Mouse (Mus musculus) urinary bladder, postnatal 25 days (tissue): ENCODE data around the gene Xpo6.

Source experiments
- DNase-seq: peaks from one replicate; pipeline ENCODE4 v3.0.0; 2022; ENCODE audit warnings: low spot score

Xpo6 gene

GRCm38 (mm10) chr7:126194175-126194574, 6.1 kb downstream of the Xpo6 start:
- no peak for DNase-seq

GRCm38 (mm10) chr7:126191471-126191870, 8.8 kb downstream of the Xpo6 start:
- no peak for DNase-seq

- DNase-seq = no peak
These were observed 10.8 kb downstream of the Xpo6 start for GRCm38 (mm10) chr7:126189517-126189916.

GRCm38 (mm10) chr7:126185999-126186398, 14.3 kb downstream of the Xpo6 start:
- DNase-seq = no peak

- no peak for DNase-seq
These were observed 16.7 kb downstream of the Xpo6 start for GRCm38 (mm10) chr7:126183583-126183982.

GRCm38 (mm10) chr7:126181487-126181886, 18.8 kb downstream of the Xpo6 start:
- DNase-seq = no peak

GRCm38 (mm10) chr7:126180956-126181355, 19.3 kb downstream of the Xpo6 start:
- DNase-seq = no peak

GRCm38 (mm10) chr7:126178804-126179203, 21.5 kb downstream of the Xpo6 start:
- no peak for DNase-seq

GRCm38 (mm10) chr7:126175999-126176398, 24.3 kb downstream of the Xpo6 start:
- no peak for DNase-seq

- DNase-seq = no peak
These were observed 24.8 kb downstream of the Xpo6 start for GRCm38 (mm10) chr7:126175456-126175855.

GRCm38 (mm10) chr7:126174863-126175262, 25.4 kb downstream of the Xpo6 start:
- no peak for DNase-seq

- no peak for DNase-seq
These were observed 28.3 kb downstream of the Xpo6 start for GRCm38 (mm10) chr7:126172001-126172400.

GRCm38 (mm10) chr7:126168584-126168983, 31.7 kb downstream of the Xpo6 start:
- DNase-seq = no peak

- no peak for DNase-seq
These were observed 32.9 kb downstream of the Xpo6 start for GRCm38 (mm10) chr7:126167426-126167825.

- no peak for DNase-seq
These were observed 33.7 kb downstream of the Xpo6 start for GRCm38 (mm10) chr7:126166571-126166970.

GRCm38 (mm10) chr7:126158238-126158637, 42.1 kb downstream of the Xpo6 start:
- DNase-seq = no peak

- DNase-seq = no peak
These were observed 44.6 kb downstream of the Xpo6 start for GRCm38 (mm10) chr7:126155746-126156145.

GRCm38 (mm10) chr7:126154731-126155130, 45.6 kb downstream of the Xpo6 start:
- no peak for DNase-seq

- no peak for DNase-seq
These were observed 48.0 kb downstream of the Xpo6 start for GRCm38 (mm10) chr7:126152324-126152723.

- DNase-seq = no peak
These were observed 54.1 kb downstream of the Xpo6 start for GRCm38 (mm10) chr7:126146156-126146555.

GRCm38 (mm10) chr7:126144364-126144763, 55.9 kb downstream of the Xpo6 start:
- no peak for DNase-seq

- DNase-seq = no peak
These were observed 62.5 kb downstream of the Xpo6 start for GRCm38 (mm10) chr7:126137850-126138249.

- DNase-seq = no peak
These were observed 64.9 kb downstream of the Xpo6 start for GRCm38 (mm10) chr7:126135391-126135790.

GRCm38 (mm10) chr7:126134634-126135321, 65.5 kb downstream of the Xpo6 start:
- no peak for DNase-seq
